Mouse (Mus musculus) heart, postnatal 4 days (tissue): ENCODE measurements around the gene Nfu1. TPM values are rescaled to one million over a fixed set of nuclear protein-coding genes. Genes with fewer than 3 reads are reported as not detected.

ENCODE experiments used
- DNase-seq: peaks from one replicate; pipeline ENCODE4 v3.0.0; 2021
- total RNA-seq, 2 experiments: library from RNA; stranded (reverse); gene quantifications; 2 replicates each; pipeline ENCODE4 v1.2.3; 2021

Gene Nfu1
- total RNA-seq, 2 experiments from 2014 or later = 73.1 to 79.3 TPM

DNA sequence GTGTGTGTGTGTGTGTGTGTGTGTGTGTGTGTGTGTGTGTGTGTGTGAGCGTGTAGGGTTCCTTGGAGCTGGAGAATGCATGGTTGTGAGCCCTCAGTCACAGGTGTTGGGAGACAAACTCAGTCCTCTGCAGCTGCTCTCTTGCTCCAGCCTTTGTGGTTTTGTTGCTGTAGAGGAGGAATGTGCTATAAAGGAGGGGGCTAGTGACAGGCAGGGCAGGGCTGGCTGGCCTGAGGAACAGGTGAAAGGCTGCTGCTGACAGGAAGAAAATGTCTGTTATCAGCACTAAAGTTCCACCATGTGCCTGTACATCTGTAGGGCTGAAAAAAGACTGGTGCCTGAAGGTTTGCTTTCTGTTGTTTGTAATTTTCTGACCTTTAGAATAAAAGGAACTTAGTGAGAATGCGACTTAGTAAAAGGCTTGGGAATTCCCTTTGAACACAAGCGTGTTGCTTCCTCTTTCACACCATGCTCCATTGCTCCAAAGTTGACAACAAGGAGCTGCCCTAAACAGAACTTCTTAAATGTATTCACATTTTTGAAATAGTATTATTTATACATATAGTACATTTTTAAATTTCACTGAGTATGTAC is 66.2 kb downstream of the Nfu1 start:
- DNase-seq = no peak

Other genes with a start within 250 kb of the Nfu1 start
- 10 to 100 TPM; 36.4 to 36.5 TPM for gene Anxa4, start 215.7 kb upstream of the Nfu1 start, total RNA-seq
- 100 to 1,000 TPM in 1 of 2 experiments, 10 to 100 TPM in 1; 99.0 to 109 TPM for gene Aak1, start 159.7 kb upstream of the Nfu1 start, total RNA-seq
- gene Gfpt1, start 33.6 kb downstream of the Nfu1 start, total RNA-seq = 10 to 100 TPM; 21.6 to 22.9 TPM
- not detected for gene D6Ertd527e, start 95.5 kb downstream of the Nfu1 start, total RNA-seq